Mouse (Mus musculus) granulocyte monocyte progenitor cell, adult 5-6 weeks (primary cell): ENCODE measurements around the gene Slc5a9. TPM values are rescaled to one million over a fixed set of nuclear protein-coding genes. Genes with fewer than 3 reads are reported as not detected.
"Not testable (repeated sequence)": the region's sequence is repeated elsewhere in the genome, so short reads cannot be mapped to it uniquely, and the experiment has no call there.

ENCODE experiments used
- ATAC-seq: replicated peaks from 2 replicates; pipeline ENCODE4 v1.8.0; 2016; ENCODE audit warnings: mild to moderate bottlenecking, moderate TSS enrichment, inconsistent platforms; ENCODE audit not compliant: poor library complexity, severe bottlenecking
- total RNA-seq, 2 experiments: library from RNA; stranded (forward) in 1 of 2; stranded (reverse) in 1 of 2; fragments of 200-712, 200-1000 nt in 1 of 2; fragments of >200 nt in 1 of 2; fragmentation: Nextera tagmentation in 1 of 2; gene quantifications; 2 replicates each; pipeline ENCODE4 v1.2.3; 2014 to 2017

Gene Slc5a9
- total RNA-seq (2014; fragmentation: Nextera tagmentation) (not detected in 2 replicates), total RNA-seq (2017) (not detected in 2 replicates)

- no peak for ATAC-seq
These were observed at the start of gene Slc5a9 for GRCm38 (mm10) chr4:111902775-111903174. TSS of gene Slc5a9 (minus strand) at chr4:111902918.

- no peak for ATAC-seq
These were observed 16.4 kb upstream of the Slc5a9 start, which contains the start of gene Skint8 for GRCm38 (mm10) chr4:111919092-111919491. TSS of gene Skint8 (plus strand) at chr4:111919392.

GRCm38 (mm10) chr4:111907926-111908325, 5.2 kb upstream of the Slc5a9 start:
- ATAC-seq, result peak; percentile 83

- ATAC-seq, result no peak
These were observed 1.2 kb downstream of the Slc5a9 start for GRCm38 (mm10) chr4:111901473-111901872.

- ATAC-seq, result not testable (repeated sequence)
These were observed 2.2 kb downstream of the Slc5a9 start for GRCm38 (mm10) chr4:111900491-111900890.

GRCm38 (mm10) chr4:111898566-111898965, 4.2 kb downstream of the Slc5a9 start:
- no peak for ATAC-seq

GRCm38 (mm10) chr4:111897755-111898154, 5.0 kb downstream of the Slc5a9 start:
- 0 out of 2 replicates have a peak, but pooled peaks have one; percentile 5 for ATAC-seq

- no peak for ATAC-seq
These were observed 10.6 kb downstream of the Slc5a9 start for GRCm38 (mm10) chr4:111892138-111892537.

GRCm38 (mm10) chr4:111886607-111887006, 16.1 kb downstream of the Slc5a9 start:
- peak; percentile 80 for ATAC-seq

- ATAC-seq, result peak; percentile 83
These were observed 16.7 kb downstream of the Slc5a9 start for GRCm38 (mm10) chr4:111886018-111886417.

- ATAC-seq, result no peak
These were observed 19.2 kb downstream of the Slc5a9 start for GRCm38 (mm10) chr4:111883543-111883942.

GRCm38 (mm10) chr4:111880112-111880875, 22.4 kb downstream of the Slc5a9 start:
- no peak for ATAC-seq

GRCm38 (mm10) chr4:111867743-111868401, 34.8 kb downstream of the Slc5a9 start:
- no peak for ATAC-seq

- ATAC-seq, result no peak
These were observed 36.0 kb downstream of the Slc5a9 start for GRCm38 (mm10) chr4:111866701-111867100.

GRCm38 (mm10) chr4:111852626-111853025, 50.1 kb downstream of the Slc5a9 start:
- ATAC-seq, result no peak

GRCm38 (mm10) chr4:111838882-111839281, 63.8 kb downstream of the Slc5a9 start:
- ATAC-seq, result no peak

Other genes with a start within 250 kb of the Slc5a9 start
- gene Spata6, start 182.9 kb downstream of the Slc5a9 start, total RNA-seq (2014; fragmentation: Nextera tagmentation), result 16.3 and 18.9 TPM in 2 replicates
- 11.9 and 13.0 TPM in 2 replicates for gene Spata6, start 182.9 kb downstream of the Slc5a9 start, total RNA-seq (2017)
- gene Skint8, start 16.5 kb upstream of the Slc5a9 start, total RNA-seq (2014; fragmentation: Nextera tagmentation), result not detected in 2 replicates
- not detected in 2 replicates for gene Skint8, start 16.5 kb upstream of the Slc5a9 start, total RNA-seq (2017)
- gene Skint7, start 70.0 kb upstream of the Slc5a9 start, total RNA-seq (2014; fragmentation: Nextera tagmentation), result not detected in 2 replicates
- not detected in 2 replicates for gene Skint7, start 70.0 kb upstream of the Slc5a9 start, total RNA-seq (2017)
- gene Skint1, start 103.4 kb upstream of the Slc5a9 start, total RNA-seq (2014; fragmentation: Nextera tagmentation), result not detected in 2 replicates
- gene Skint1, start 103.4 kb upstream of the Slc5a9 start, total RNA-seq (2017), result not detected in 2 replicates
- not detected in 2 replicates for gene Skint4, start 169.1 kb upstream of the Slc5a9 start, total RNA-seq (2014; fragmentation: Nextera tagmentation)
- gene Skint4, start 169.1 kb upstream of the Slc5a9 start, total RNA-seq (2017), result not detected in 2 replicates